Mouse (Mus musculus) thymus, postnatal 10 days (tissue): Measurements from ENCODE around the gene Blvrb.
"Not testable (repeated sequence)": the region's sequence is repeated elsewhere in the genome, so short reads cannot be mapped to it uniquely, and the experiment has no call there.

Source experiments
- DNase-seq, 2 experiments: peaks; one replicate each; pipeline ENCODE4 v3.0.0; 2021; ENCODE audit warnings: low spot score in 2 of 2

The Blvrb gene

DNA sequence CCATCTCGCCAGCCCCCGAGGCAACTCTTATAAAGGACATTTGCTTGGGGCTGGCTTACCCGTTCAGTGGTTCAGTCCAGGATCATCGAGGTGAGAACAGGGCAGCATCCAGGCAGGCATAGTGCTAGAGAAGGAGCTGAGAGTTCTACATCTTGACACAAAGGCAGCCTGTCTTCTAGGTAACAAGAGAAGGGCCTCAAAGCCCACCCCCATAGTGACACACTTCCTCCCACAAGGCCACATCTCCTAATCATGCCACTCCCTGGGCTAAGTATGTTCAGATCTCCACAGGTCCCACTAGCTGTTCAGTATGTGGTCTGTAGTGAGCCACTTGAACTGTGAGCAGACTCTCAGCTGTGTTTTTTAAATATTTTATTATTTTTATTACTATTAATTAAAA is 36.1 kb downstream of the Blvrb start:
- no peak for DNase-seq

DNA sequence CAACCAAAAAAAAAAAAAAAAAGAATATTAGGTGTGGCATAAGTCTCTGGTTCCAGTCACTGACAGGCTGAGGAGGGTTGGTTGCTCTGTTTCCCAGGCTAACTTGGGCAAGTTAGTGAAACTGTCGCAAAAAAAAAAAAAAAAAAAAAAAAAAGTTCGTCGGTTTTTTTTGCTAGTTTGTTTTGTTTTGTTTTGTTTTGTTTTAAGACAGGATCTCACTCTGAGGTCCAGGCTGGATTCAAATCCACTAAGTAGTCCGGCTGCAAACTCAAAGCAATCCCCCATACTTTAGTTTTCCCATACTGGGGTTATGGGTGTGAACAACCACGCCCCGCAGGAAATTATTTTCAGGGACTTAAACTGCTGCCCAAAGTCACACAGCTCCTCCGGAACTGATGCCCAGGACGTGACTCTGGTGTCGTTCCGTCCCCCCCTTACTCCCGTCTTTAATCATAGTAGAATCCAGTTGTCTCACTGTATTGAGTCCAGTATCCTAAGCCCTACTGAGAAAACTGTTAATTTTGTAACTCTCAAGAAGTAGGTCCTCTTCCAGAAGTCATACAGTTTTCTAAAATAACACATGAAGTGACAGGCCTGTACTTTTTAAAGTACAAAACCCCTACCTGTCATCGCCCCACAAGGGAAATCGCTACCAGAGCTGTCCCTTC is 38.5 kb downstream of the Blvrb start:
- DNase-seq, result peak; percentile 25 to 43

DNA sequence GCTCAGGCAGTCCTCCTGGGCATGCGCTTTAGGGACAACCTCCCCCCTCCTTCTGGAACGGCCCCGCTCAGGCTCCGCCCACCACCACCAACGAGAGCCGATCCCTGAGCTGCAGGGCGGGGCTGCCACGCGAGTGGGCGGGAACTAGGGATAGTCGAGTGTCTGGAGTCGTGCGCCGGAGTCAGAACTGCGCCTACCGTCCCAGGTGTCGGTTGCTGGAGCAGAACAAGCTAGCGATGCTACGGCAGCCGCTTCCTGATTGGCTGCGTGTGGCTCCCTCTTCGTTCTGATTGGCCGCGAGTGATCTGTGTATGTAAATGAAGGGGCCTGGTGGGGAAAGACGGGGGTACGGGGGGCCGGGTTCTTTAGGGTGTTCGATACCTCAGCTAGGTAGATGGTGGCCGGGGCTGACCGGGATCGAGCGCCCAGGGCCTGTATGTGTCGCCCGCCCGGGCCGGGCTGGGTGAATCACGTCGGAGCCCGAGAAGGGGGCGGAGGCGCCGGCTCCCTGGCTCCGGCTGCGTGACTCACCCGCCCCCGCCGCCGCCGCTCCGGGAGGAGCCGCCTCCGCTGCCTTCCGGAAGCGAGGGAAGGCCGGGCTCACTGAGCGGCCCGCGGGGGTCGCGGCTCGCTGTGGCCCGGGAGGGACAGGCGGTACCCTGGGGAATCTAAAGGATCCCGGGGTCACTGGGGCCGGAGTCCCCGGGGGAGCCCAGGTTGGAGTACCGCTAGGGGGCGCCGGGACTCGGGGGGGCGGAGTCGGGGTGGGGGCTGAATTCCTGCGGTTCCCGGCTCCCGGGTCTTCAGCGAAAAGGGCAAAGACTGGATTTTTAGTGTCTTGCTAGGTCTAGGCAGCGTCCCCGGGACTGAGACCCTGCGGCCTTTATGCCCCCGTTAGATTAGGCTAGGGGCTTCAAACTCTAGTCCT is 39.3 kb downstream of the Blvrb start, which contains the start of gene Sertad1:
Gene Sertad1 (plus strand): TSS at position 141 of the 928 bp plus-strand sequence.
- DNase-seq, result peak; percentile 99 to 100

DNA sequence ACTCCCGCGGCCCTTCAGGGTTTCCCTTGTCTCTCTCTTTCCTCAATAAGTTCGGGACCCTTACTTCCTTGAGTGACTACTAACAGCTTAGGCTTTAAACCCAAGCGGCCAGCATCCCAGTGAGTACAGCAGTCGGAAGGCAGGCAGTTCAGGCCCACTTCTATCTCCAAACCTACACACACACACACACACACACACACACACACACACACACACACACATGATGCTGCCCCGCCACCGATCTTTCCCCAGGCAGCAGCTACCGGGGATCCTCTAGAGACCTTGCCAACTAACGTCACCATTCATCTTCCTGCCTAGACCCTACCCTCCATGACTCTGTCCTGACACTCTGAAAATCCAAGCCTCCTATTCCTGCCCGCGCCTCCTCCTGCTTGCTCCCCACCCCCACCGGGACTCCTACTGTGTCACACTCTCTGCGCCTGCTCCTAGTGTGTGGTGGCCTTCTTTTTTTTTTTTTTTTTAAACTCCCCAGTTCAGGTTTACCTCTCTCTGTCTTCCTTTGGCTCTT is 40.0 kb downstream of the Blvrb start:
- peak in 1 of 2 experiments; percentile 38 for DNase-seq

DNA sequence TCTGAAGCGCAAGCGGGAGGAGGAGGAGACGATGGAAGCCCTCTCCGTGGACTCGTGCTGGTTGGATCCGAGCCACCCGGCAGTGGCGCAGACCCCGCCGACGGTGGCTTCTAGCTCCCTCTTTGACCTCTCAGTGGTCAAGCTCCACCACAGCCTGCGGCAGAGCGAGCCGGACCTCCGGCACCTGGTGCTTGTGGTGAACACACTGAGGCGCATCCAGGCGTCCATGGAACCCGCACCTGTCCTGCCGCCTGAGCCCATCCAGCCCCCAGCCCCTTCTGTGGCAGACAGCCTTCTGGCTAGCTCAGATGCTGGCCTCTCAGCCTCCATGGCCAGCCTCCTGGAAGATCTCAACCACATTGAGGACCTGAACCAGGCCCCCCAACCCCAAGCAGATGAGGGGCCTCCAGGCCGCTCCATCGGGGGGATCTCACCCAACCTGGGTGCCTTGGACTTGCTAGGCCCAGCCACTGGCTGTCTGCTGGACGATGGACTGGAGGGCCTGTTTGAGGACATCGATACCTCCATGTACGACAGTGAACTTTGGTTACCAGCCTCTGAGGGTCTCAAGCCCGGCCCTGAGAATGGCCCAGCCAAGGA is 41.6 kb downstream of the Blvrb start:
- DNase-seq, result no peak

DNA sequence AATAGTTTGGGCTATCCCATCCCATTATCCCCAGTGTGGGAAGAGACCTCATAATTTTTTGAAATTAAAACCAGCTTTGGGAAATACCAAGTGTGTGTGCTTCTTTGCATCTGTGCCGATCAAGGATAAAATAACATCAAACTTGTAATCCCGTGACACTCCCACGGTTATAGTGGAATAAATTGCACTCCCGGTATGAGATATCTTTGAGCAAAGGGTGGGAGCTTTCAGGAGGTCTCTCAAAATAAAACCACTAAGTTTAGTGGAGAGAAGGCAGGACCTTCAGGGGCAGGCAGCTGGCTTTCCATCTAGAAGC is 42.4 kb downstream of the Blvrb start:
- no peak for DNase-seq

DNA sequence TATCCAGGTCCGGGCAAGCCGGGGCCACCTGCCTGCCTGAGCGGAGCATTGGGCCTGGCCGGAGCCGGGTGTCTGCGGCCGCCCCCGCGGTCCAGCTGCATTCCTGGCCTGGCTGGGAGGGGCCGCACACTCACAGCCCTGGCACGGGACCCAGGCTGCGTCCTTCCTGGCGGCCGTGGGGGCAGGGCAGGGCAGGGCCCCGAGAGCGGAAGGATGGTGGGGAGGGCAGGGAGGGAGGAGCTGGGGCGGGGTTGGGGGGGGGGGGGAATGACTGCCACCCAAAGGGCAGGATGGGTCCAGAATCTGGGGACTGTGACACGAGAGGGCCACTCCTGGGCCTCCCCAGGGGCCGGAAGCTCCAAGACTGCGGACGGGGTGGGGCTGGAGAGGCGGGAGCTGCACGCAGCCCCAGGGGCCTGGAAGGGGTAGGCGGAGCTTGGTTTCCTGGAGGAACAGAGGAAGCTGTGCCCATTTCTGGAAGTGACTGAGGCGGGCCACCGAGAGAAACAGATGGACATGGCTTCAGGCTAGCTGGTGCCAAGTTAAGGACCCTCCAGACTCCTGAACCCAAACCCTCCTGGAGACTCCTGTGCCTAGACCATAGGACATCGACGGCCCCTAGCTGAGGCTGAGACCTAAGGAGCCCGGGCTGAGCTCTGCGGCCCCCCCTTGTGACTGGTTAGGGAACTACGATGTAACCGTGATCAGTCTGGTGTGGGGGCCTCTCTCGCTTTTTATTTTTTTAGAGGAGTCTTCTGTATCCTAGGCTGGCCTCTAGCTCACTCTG is 43.0 kb downstream of the Blvrb start:
- peak; percentile 84 to 93 for DNase-seq

DNA sequence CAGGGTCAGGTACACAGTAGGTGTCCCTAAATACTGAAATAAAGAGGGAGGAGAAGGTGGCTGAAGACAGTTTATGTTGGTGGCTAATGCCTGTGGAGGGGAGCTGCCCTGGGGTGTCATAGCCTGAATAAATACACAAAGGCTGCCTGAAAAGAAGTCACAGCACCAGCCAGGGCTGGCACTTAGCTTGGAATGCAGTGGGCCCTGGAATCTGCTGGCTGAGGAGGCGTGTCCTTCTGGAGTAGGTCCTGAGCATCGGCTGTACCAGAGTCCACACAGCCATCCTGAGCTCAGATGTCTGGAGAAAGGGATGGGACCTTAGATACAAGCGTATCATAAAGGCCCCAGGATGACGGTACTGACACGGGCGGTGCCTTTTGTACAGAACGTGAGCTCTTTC is 44.1 kb downstream of the Blvrb start:
- no peak for DNase-seq

DNA sequence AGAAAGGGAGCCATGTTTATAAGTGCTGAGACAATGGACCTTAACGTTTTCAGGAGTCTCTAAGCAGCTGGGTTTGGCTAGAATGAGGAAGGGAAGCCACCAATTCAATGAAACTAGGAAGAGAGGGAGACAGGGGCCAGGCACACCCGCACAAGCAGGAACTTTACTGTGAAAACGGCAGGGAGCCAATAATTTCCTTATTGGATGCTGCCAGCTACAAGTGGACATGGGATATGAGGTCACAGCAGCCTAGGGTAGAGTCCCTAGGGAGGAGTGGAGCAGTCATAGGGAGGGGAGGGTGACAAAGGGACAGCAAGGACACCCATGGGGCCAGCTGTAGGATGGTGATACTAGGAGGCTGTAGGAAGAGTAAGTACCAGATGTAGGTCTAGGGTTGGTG is 45.2 kb downstream of the Blvrb start:
- DNase-seq, result no peak

DNA sequence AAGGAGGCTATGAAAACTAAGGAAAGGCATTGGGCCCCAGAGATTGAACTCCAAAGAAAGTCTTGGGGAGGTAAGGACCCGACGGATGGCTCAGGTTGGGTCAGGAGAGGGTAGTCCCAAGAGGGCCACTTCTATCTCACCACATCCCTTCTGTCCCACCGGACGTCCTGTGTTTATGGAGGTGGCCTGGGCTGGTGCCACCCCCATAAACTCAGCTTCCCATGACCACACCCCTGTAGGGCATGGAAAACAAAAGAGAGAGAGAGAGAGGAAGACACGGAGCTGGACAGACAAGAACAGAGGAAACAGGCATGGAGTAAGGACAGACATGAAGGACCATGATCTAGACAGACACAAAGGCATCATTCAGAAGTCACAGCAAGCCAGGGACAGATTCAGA is 45.7 kb downstream of the Blvrb start:
- no peak for DNase-seq

DNA sequence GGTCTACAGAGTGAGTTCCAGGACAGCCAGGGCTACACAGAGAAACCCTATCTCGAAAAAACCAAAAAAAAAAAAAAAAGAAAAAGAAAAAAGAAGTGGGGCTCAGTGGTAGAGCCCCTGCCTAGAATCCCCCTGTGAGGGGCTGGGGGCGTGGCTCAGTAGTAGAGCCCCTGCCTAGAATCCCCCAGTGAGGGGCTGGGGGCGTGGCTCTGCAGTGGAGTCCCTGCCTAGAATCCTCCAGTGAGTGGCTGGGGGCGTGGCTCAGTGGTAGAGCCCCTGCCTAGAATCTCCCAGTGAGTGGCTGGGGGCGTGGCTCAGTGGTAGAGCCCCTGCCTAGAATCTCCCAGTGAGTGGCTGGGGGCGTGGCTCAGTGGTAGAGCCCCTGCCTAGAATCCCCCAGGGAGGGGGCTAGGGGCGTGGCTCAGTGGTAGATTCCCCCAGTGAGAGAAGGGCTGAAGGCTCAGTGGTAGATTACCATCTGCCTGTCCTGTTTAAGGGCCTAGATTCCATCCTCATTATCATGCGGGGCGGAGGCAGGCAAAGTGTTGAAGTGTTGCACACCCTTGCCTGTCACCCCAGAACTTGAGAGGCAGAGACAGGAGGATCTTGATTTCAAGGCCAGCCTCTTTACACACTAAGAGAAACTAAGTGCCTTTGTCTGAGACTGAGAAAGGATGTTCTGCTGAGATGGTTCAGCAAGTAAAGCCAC is 47.0 kb downstream of the Blvrb start:
- not testable (repeated sequence) for DNase-seq

DNA sequence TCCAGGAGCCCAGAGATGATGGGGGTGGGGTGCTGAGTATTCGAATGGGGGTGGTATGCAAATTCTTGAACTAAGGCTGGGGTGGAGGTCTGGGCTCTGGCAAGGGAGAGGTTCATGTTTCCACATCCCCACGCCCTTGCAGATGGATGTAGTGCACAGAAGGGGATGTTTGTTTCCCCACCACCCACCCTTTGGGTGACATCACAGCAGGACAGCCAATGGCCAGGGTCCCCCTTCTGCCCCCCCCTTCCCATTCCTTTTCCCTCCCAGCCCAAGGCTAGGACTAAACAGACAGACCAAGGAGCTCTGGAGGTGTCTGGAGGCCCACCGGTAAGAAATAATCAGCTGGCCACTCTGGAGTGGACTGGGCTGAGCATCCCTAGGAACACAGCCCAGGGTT is 51.3 kb downstream of the Blvrb start, which contains the start of gene Prx:
Gene Prx (plus strand): TSS at position 289 of the 400 bp plus-strand sequence.
- no peak for DNase-seq

DNA sequence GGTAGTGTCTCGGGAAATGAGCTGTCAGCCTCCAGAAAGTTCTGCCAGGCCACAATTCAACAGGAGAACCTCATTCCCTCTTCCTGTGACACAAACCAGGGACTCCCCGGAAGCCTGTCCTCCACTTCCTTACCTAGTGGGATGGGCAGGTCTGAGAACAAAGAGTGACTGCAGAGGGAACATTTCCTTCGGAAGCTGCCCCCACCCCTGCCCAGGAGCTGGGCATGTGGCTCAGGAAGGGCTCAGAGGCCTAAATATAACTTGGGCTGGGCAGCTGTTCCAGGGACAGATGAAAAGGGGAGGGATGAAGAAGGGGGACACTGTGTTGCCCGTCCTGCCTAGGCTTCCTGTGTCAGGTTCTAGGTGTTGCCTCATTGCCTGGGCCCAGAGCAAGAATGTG is 53.8 kb downstream of the Blvrb start:
- no peak for DNase-seq

DNA sequence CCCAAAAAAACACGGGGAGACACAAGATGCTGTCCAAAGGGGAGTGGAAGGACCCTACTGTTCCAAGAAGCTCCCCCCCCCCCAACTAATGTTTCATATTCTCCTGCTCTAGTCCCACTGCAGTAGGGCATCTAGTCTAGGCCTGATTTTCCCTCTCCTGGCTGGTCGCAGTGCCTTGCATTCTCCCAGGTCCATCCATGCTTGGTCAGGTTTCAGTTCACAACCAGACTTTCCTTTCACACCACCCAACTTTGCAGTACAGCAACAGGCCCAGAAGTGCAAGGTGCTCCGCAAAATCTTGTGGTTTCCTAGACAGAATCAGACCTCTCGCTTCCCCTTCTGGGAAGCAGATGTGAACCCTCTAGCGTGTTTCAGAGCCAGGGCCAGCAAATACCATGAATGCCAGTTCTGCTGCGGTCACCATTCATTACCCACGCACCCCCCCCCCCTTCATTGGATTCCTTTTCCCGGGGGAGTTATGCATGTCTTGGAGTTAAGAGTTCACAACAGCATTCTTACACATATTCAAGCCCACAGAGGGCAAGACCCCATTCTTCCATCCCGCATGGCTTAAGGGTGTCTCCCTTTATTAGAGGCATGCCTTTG is 59.1 kb downstream of the Blvrb start:
- no peak for DNase-seq

DNA sequence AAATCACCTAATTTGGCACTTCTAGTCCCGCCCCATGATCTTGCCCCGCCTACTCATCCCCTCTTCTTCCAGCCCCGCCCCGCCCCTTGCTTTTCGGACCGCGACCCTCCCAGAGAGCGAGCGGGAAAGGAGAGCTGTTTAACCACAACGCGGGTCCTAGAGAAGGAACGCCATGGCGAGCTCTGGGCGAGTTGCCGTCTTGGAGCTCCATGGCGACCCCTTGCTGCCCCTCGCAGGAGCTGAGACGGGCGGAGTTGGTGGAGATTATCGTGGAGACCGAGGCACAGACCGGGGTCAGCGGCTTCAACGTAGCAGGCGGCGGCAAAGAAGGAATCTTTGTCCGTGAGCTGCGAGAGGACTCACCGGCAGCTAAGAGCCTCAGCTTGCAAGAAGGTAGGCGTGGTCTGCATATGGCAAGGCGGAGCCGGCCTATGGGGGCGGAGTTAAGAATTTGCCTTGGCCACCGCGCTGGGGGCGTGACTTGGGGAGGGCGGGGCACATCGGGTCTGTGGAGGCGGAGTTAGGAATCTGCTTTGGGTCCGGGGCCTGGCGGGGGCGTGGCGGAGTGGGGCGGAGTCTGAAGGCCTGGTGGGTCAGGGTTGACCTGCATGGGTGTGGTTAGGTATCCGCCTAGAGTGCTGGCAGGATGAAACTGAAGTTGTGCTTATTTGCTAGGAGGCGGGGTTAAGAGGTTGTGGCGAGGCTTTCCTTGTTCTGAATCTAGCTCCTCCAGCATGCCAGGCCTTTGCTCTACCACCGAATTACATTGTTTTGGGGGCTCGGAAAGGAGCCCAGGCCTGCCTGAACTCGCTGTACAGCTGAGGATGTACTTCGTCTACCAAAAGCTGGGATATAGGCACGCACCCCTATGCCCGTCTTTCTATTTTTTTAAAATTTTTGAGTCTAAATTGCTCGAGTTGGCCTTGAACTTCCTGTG is 60.2 kb downstream of the Blvrb start:
- DNase-seq, result peak; percentile 92 to 95

DNA sequence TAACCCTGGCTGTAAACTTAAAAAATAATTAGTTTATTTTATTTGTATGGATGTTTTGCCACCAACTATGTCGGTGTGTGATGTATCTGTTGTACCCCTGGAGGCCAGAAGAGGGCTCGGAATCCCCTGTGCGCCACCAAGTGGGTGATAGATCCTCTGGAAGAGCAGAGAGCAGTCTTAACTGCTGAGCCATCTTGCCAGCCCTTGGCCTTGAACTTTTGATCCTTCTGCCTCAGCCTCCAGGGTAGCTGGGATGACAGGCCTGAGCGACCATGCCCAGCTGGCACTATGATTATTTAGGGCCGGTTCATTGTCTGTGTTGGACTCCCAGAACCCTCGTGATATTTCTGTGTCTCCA is 60.8 kb downstream of the Blvrb start:
- peak; percentile 57 to 69 for DNase-seq

DNA sequence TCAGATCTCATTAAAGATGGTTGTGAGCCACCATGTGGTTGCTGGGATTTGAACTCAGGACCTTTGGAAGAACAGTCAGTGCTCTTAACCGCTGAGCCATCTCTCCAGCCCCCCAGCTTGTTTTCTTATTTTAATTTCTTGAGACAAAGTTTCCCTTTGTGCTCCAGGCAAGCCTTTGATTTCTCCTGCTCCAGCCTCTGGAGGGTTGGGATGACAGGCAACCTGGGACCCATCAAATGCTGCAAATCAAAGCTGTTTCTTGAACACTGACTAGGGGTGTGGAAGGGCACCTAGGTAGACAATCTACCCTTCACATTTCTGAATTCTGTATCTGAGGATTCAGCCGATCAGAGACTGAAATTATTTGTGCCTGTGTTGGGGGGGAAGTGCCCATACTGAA is 63.0 kb downstream of the Blvrb start:
- DNase-seq, result no peak

DNA sequence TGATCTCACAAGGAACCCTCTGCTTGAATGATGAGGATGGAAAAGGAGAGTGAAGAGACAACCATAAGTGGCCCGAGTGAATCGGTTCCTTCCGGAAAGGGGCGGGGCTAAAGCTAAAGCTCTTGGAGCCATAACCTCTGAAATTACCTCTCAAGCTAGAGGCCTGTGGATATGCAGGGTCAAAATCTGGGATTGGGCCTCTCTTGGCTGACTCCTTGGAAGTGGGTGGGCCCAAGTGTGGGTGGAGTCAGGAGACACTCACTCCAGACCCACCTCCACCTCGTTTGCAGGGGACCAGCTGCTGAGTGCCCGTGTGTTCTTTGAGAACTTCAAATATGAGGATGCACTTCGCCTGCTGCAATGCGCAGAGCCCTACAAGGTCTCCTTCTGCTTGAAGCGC is 67.2 kb downstream of the Blvrb start:
- no peak for DNase-seq
